Mouse (Mus musculus): Measurements from ENCODE around the gene Gmds. TPM values are rescaled to one million over a fixed set of nuclear protein-coding genes. Genes with fewer than 3 reads are reported as not detected.

Gene Gmds
- polyA plus RNA-seq, 1 experiment from 2014 or later = 31.4 TPM

DNA sequence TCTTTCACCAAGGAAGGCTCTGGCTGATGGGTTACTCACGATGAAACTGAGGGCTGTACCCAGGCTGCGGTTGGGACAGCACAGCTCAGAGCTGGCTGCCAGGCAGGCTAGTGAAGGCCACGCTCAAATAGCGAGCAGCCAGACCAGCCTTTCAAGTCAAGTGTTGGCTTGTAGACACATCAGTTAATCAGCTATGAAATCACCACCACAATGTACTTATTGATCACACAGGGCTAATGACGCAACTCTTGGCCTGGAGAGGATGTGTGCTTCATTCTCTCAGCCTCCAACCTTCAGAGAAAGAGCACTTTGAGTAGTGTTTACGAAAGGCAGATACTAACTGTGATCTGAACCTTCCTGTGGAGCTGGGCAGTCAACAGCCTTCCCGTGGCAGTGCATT is 383.4 kb downstream of the Gmds start:
- H3K9ac ChIP-seq (ENCODE audit: low read length) = no peak overlapping the region
- no peak overlapping the region for H3K4me3 ChIP-seq (ENCODE audit: low read depth, low read length)
- ATAC-seq (ENCODE audit: insufficient number of reproducible peaks, low FRiP score, low TSS enrichment, low read depth) = no peak
- no peak for DNase-seq (ENCODE audit: low spot score)
- H3K4me1 ChIP-seq (ENCODE audit: control insufficient read depth, insufficient read depth, low read length) = no peaks in the 10 kb centered on the region; the same call in 1 of the 2 replicates
- WGBS = 47% methylated on average over 7 of the region's 7 CpGs
- no peak overlapping the region for H3K27ac ChIP-seq (replicated peaks; ENCODE audit: low read depth, low read length)
- H3K27me3 ChIP-seq (ENCODE audit: control insufficient read depth, insufficient read depth, low read length) = no peaks in the 10 kb centered on the region
- no peaks in the 10 kb centered on the region for H3K36me3 ChIP-seq (ENCODE audit: control insufficient read depth, insufficient read depth, low read length)
- H3K9me3 ChIP-seq (ENCODE audit: control insufficient read depth, low read length) = no peaks in the 10 kb centered on the region
- H3K4me2 ChIP-seq (ENCODE audit: low read depth, severe bottlenecking) = no peak overlapping the region

GRCm38 (mm10) chr13:31944676-31945210 is 393.8 kb downstream of the Gmds start:
- WGBS = 86% methylated on average over 3 of the region's 3 CpGs
- H3K4me1 ChIP-seq (ENCODE audit: control insufficient read depth, insufficient read depth, low read length) = no peaks in the 10 kb centered on the region
- DNase-seq (ENCODE audit: low spot score) = no peak
- no peak overlapping the region for H3K9ac ChIP-seq (ENCODE audit: low read length)
- H3K27ac ChIP-seq (replicated peaks; ENCODE audit: low read depth, low read length) = no peak overlapping the region
- no peak overlapping the region for H3K4me2 ChIP-seq (ENCODE audit: low read depth, severe bottlenecking)
- no peaks in the 10 kb centered on the region for H3K9me3 ChIP-seq (ENCODE audit: control insufficient read depth, low read length)
- no peak overlapping the region for H3K4me3 ChIP-seq (ENCODE audit: low read depth, low read length)
- no peaks in the 10 kb centered on the region for H3K27me3 ChIP-seq (ENCODE audit: control insufficient read depth, insufficient read depth, low read length)
- H3K36me3 ChIP-seq (ENCODE audit: control insufficient read depth, insufficient read depth, low read length) = no peaks in the 10 kb centered on the region
- no peak for ATAC-seq (ENCODE audit: insufficient number of reproducible peaks, low FRiP score, low TSS enrichment, low read depth)

DNA sequence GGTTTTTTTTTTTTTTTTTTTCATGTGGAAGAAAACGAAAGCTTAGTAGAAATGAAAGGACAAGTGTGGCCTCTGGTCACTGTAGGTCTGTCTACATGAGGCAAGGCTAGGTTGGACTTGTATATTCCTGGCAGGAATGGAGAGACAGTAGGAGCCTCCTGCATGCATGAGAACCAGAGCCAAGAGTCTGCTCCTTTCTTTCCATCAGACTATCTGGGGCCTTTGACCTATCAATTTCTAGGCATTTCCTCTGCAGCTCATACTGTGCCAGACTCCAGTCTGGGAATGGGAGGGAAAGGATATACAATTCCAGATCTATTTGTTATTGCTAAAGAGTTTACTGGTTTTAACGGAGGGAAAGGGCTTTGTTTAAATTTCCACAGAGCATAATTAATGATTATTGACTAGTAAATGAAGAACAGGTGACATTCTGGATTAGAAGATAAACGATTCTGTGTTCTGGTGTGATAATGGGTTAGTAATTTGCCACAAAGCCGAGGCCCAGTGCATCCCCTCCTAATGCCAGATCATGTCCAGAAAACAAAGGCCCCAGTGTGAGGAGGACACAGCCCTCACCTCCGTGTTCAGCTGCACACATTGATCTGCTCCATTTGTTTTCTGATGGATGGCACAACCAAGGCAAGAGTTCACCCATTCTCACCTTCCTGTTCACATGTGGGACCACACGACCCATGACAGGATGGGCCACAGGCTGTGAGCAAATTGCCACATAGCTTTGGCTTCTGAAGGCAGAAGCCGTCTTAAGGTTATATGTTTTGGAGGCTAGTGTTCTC is 394.9 kb downstream of the Gmds start:
- Histone ChIP-seq H3K4me2 (ENCODE audit: low read depth, severe bottlenecking) (no peak overlapping the region), H3K9me3 (ENCODE audit: control insufficient read depth, low read length) (no peaks in the 10 kb centered on the region), H3K27me3 (ENCODE audit: control insufficient read depth, insufficient read depth, low read length) (no peaks in the 10 kb centered on the region), H3K4me1 (ENCODE audit: control insufficient read depth, insufficient read depth, low read length) (no peaks in the 10 kb centered on the region), H3K36me3 (ENCODE audit: control insufficient read depth, insufficient read depth, low read length) (no peaks in the 10 kb centered on the region), H3K27ac (replicated peaks; ENCODE audit: low read depth, low read length) (no peak overlapping the region), H3K9ac (ENCODE audit: low read length) (no peak overlapping the region), H3K4me3 (ENCODE audit: low read depth, low read length) (no peak overlapping the region)
- DNase-seq (ENCODE audit: low spot score) = no peak
- ATAC-seq (ENCODE audit: insufficient number of reproducible peaks, low FRiP score, low TSS enrichment, low read depth) = no peak
- whole genome bisulfite sequencing = 41% methylated on average over 7 of the region's 7 CpGs

GRCm38 (mm10) chr13:31929299-31929698 is 409.2 kb downstream of the Gmds start:
- no peak overlapping the region for H3K4me2 ChIP-seq (ENCODE audit: low read depth, severe bottlenecking)
- no peaks in the 10 kb centered on the region for H3K9me3 ChIP-seq (ENCODE audit: control insufficient read depth, low read length)
- DNase-seq (ENCODE audit: low spot score) = no peak
- no peak overlapping the region for H3K27ac ChIP-seq (replicated peaks; ENCODE audit: low read depth, low read length)
- no peak overlapping the region for H3K9ac ChIP-seq (ENCODE audit: low read length)
- ATAC-seq (ENCODE audit: insufficient number of reproducible peaks, low FRiP score, low TSS enrichment, low read depth) = no peak
- no peaks in the 10 kb centered on the region for H3K27me3 ChIP-seq (ENCODE audit: control insufficient read depth, insufficient read depth, low read length)
- no peak overlapping the region for H3K4me3 ChIP-seq (ENCODE audit: low read depth, low read length)
- no peaks in the 10 kb centered on the region for H3K36me3 ChIP-seq (ENCODE audit: control insufficient read depth, insufficient read depth, low read length)
- 88% methylated on average over 1 of the region's 1 CpGs for WGBS
- H3K4me1 ChIP-seq (ENCODE audit: control insufficient read depth, insufficient read depth, low read length) = no peaks in the 10 kb centered on the region

DNA sequence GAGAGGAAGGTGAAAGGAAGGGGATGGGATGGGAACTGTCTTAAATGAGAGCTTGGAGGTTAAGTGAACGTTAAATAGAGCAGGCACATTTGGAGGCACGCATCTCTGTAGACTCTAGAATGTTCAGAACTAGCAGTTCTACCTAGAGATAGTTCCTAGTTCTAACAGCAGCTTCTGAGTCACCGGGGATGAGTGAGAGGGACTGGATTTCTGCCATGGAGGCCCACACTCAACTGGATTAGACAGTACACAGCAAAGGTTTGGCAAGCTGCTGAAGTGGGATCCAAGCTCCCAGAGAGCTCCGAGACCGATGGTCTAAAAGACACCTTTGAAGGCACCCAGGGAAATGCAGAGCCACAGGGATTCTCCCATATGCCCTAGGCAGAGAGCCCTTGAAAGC is 411.9 kb downstream of the Gmds start:
- ATAC-seq (ENCODE audit: insufficient number of reproducible peaks, low FRiP score, low TSS enrichment, low read depth) = no peak
- WGBS = 73% methylated on average over 5 of the region's 5 CpGs

GRCm38 (mm10) chr13:31924506-31924905 is 414.0 kb downstream of the Gmds start:
- DNase-seq (ENCODE audit: low spot score) = no peak
- Histone ChIP-seq H3K4me1 (ENCODE audit: control insufficient read depth, insufficient read depth, low read length) (no peaks in the 10 kb centered on the region), H3K27ac (replicated peaks; ENCODE audit: low read depth, low read length) (no peak overlapping the region), H3K9ac (ENCODE audit: low read length) (no peak overlapping the region), H3K4me3 (ENCODE audit: low read depth, low read length) (no peak overlapping the region), H3K27me3 (ENCODE audit: control insufficient read depth, insufficient read depth, low read length) (no peaks in the 10 kb centered on the region), H3K4me2 (ENCODE audit: low read depth, severe bottlenecking) (no peak overlapping the region), H3K36me3 (ENCODE audit: control insufficient read depth, insufficient read depth, low read length) (no peaks in the 10 kb centered on the region), H3K9me3 (ENCODE audit: control insufficient read depth, low read length) (no peaks in the 10 kb centered on the region)
- no peak for ATAC-seq (ENCODE audit: insufficient number of reproducible peaks, low FRiP score, low TSS enrichment, low read depth)
- 72% methylated on average over 4 of the region's 4 CpGs for WGBS

More for the DNA sequence above, 411.9 kb downstream of the Gmds start:
- DNase-seq (ENCODE audit: low spot score) = no peak
- Histone ChIP-seq H3K36me3 (ENCODE audit: control insufficient read depth, insufficient read depth, low read length) (no peaks in the 10 kb centered on the region), H3K9me3 (ENCODE audit: control insufficient read depth, low read length) (no peaks in the 10 kb centered on the region), H3K27me3 (ENCODE audit: control insufficient read depth, insufficient read depth, low read length) (no peaks in the 10 kb centered on the region), H3K4me1 (ENCODE audit: control insufficient read depth, insufficient read depth, low read length) (no peaks in the 10 kb centered on the region), H3K27ac (replicated peaks; ENCODE audit: low read depth, low read length) (no peak overlapping the region), H3K9ac (ENCODE audit: low read length) (no peak overlapping the region), H3K4me2 (ENCODE audit: low read depth, severe bottlenecking) (no peak overlapping the region), H3K4me3 (ENCODE audit: low read depth, low read length) (no peak overlapping the region)

DNA sequence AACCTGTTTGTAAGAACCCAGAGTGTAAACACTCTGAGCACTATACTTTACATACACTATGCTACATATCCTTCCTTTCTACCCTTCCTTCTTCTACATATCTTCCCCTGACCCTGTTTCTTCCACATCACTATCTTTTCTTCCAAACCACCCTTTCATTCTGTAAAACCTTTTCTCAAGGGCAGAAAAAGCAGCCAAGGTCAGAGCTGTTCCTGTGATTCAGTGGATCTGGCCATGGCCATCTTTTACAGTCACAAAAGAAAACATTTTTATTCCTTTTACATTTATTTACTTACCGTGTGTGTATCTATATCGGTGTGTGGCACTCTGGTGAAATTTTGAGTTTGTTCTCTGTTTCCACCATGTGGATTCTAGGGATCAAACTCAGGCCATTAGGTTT is 418.8 kb downstream of the Gmds start:
- no peak overlapping the region for H3K4me2 ChIP-seq (ENCODE audit: low read depth, severe bottlenecking)
- DNase-seq (ENCODE audit: low spot score) (no peak), ATAC-seq (ENCODE audit: insufficient number of reproducible peaks, low FRiP score, low TSS enrichment, low read depth) (no peak)
- H3K27me3 ChIP-seq (ENCODE audit: control insufficient read depth, insufficient read depth, low read length) = no peaks in the 10 kb centered on the region
- WGBS = 89% methylated on average over 2 of the region's 2 CpGs
- no peaks in the 10 kb centered on the region for H3K9me3 ChIP-seq (ENCODE audit: control insufficient read depth, low read length)
- no peak overlapping the region for H3K27ac ChIP-seq (replicated peaks; ENCODE audit: low read depth, low read length)
- H3K36me3 ChIP-seq (ENCODE audit: control insufficient read depth, insufficient read depth, low read length) = no peaks in the 10 kb centered on the region
- no peaks in the 10 kb centered on the region for H3K4me1 ChIP-seq (ENCODE audit: control insufficient read depth, insufficient read depth, low read length)
- H3K9ac ChIP-seq (ENCODE audit: low read length) = no peak overlapping the region
- H3K4me3 ChIP-seq (ENCODE audit: low read depth, low read length) = no peak overlapping the region

DNA sequence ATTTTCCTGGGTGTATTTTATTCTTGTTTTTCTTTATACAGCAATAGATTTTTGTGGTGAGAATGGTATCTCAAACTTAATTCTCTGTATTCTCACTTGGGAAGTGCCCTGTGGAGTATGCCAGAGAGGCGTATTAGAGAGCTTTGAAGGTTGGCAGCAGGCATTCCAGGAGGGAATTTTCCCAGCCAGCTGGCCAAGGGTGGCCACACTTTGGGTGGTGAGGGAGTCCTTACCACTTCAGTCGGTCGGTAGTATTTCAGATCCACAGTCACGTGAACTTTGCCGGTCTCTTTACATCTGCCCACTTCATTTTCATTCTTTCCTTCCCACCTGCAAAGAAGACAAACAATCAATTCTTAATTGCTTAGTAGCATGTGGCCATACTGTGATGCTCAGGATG is 421.2 kb downstream of the Gmds start:
- Histone ChIP-seq H3K4me3 (ENCODE audit: low read depth, low read length) (no peak overlapping the region), H3K9me3 (ENCODE audit: control insufficient read depth, low read length) (no peaks in the 10 kb centered on the region), H3K27me3 (ENCODE audit: control insufficient read depth, insufficient read depth, low read length) (no peaks in the 10 kb centered on the region), H3K9ac (ENCODE audit: low read length) (no peak overlapping the region), H3K27ac (replicated peaks; ENCODE audit: low read depth, low read length) (no peak overlapping the region), H3K4me1 (ENCODE audit: control insufficient read depth, insufficient read depth, low read length) (no peaks in the 10 kb centered on the region), H3K36me3 (ENCODE audit: control insufficient read depth, insufficient read depth, low read length) (no peaks in the 10 kb centered on the region), H3K4me2 (ENCODE audit: low read depth, severe bottlenecking) (no peak overlapping the region)
- WGBS = 48% methylated on average over 5 of the region's 5 CpGs
- DNase-seq (ENCODE audit: low spot score) (no peak), ATAC-seq (ENCODE audit: insufficient number of reproducible peaks, low FRiP score, low TSS enrichment, low read depth) (no peak)

All from limb, embryonic 11.5 days (tissue).